Mouse (Mus musculus): Measurements from ENCODE around the gene Fbxw9. TPM values are rescaled to one million over a fixed set of nuclear protein-coding genes. Genes with fewer than 3 reads are reported as not detected.
A peak's percentile ranks its signal among the peaks of the same experiment; 100 is the strongest.

The Fbxw9 gene
- total and polyA plus RNA-seq, 3 experiments: 7.3 to 21.9 (median 11.7) TPM

DNA sequence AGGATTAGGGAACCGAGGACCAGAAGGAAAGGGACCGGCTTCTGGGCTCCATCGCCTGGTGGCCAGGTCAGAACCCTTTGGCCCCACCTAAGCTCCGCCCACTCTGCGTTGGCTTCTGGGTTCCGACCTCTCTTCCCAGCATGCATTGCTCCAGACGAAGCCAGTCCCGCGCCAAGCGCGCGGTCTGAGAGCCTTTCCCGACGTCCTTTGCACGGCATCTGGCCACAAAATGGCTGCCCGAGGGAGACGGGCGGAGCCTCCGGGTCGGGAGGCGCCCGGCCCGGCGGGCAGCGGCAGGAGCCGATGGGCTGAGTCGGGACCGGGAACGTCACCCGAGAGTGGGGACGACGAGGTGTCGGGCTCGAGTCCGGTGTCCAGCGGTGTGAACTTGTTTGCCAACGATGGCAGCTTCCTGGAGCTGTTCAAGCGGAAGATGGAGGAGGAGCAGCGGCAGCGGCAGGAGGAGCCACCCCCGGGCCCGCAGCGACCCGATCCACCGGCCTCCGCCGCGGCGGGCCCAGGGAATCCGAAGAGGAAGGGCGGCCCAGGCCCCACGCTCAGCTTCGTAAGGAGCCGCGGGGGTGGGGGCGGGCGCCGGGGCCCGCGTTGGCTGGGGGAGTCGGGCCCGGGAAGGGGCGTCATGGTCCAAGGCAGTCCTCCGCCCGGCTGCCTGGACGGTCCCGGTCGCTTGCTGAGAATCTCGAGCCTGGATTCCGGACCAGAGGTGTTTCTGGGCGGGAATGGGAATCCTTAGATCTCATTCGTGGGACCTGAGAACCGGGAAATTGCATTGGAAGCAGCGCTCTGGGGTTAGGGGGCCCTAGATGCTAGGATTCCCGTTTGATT lies 33.0 kb upstream of the Fbxw9 start, which contains the start of gene Trir:
Gene Trir (plus strand): TSS at position 154 of the 846 bp plus-strand sequence.
- H3K79me2 ChIP-seq (replicated peaks; ENCODE audit: control insufficient read depth, extremely low read depth, insufficient read depth, poor library complexity, severe bottlenecking): peaks cover 49% of the 10 kb centered on the region
- H3K4me3 ChIP-seq (replicated peaks in 1 of 3; ENCODE audit: low read depth in 2 of 3, low read length in 2 of 3, poor library complexity in 1 of 3): peak within 1 kb of the TSS; percentile 78 to 94 (median 85)
- dilution Hi-C loops (cut with MboI; ENCODE audit: extremely low pct_ligation_motif_present, extremely low pct_unique_long_range_greater_than_20kb, low sequenced_read_pairs): no loop called here
- no peaks in the 10 kb centered on the region for H3K9me3 ChIP-seq (replicated peaks; ENCODE audit: low read length)
- peak within 1 kb of the TSS; percentile 100 for H3K9ac ChIP-seq (ENCODE audit: insufficient read depth, low read depth)
- no peaks in the 10 kb centered on the region for H3K27me3 ChIP-seq (replicated peaks)
- TF ChIP-seq USF1 (IDR thresholded peaks at IDR 0.05; ENCODE audit: low read depth, low read length): no peak
- TF ChIP-seq SMC3 (IDR thresholded peaks at IDR 0.05; ENCODE audit: low read depth, low read length): no peak
- TF ChIP-seq CHD2 (IDR thresholded peaks at IDR 0.05; ENCODE audit: low read length): peak; percentile 13; the same call in 1 of the 2 replicates
- TF ChIP-seq E2F4 (IDR thresholded peaks at IDR 0.05; ENCODE audit: insufficient replicate concordance, low read depth, low read length): peak; percentile 93; the same call in 1 of the 2 replicates
- TF ChIP-seq NRF1 (IDR thresholded peaks at IDR 0.05; ENCODE audit: low read depth, low read length): peak; percentile 62
- no peak for TF ChIP-seq MAFK (IDR thresholded peaks at IDR 0.05; ENCODE audit: insufficient replicate concordance, low read length)
- no peak for TF ChIP-seq MAZ (IDR thresholded peaks at IDR 0.05; ENCODE audit: low read depth, low read length)
- peak; percentile 97 for TF ChIP-seq TCF12 (IDR thresholded peaks at IDR 0.05; ENCODE audit: low read depth, low read length)
- peak; percentile 69 for TF ChIP-seq ELF1 (IDR thresholded peaks at IDR 0.05; ENCODE audit: low read depth, low read length)
- TF ChIP-seq JUND (conservative IDR thresholded peaks at IDR 0.05; ENCODE audit: low read depth, low read length): no peak
- TF ChIP-seq PAX5 (IDR thresholded peaks at IDR 0.05; ENCODE audit: low read length): no peak
- TF ChIP-seq ZKSCAN1 (IDR thresholded peaks at IDR 0.05; ENCODE audit: borderline replicate concordance, low read depth, low read length): no peak
- no peak for TF ChIP-seq JUN (IDR thresholded peaks at IDR 0.05; ENCODE audit: insufficient read depth, low read depth, low read length)
- no peak for TF ChIP-seq RAD21 (IDR thresholded peaks at IDR 0.05; ENCODE audit: low read depth, low read length)
- TF ChIP-seq USF2 (conservative IDR thresholded peaks at IDR 0.05; ENCODE audit: low read depth, low read length): no peak
- TF ChIP-seq GABPA (IDR thresholded peaks at IDR 0.05; ENCODE audit: insufficient replicate concordance, low read depth, low read length): no peak
- no peak for TF ChIP-seq BHLHE40 (IDR thresholded peaks at IDR 0.05; ENCODE audit: low read depth, low read length)
- TF ChIP-seq ZMIZ1 (IDR thresholded peaks at IDR 0.05; ENCODE audit: low read depth, low read length): peak; percentile 93
- peak; percentile 91 for TF ChIP-seq TBP (conservative IDR thresholded peaks at IDR 0.05; ENCODE audit: low read depth, low read length)
- peak; percentile 81 for TF ChIP-seq POLR2AphosphoS2 (IDR thresholded peaks at IDR 0.05; ENCODE audit: low read depth, low read length)
- peak; percentile 30; the same call in 1 of the 2 replicates for TF ChIP-seq IRF4 (IDR thresholded peaks at IDR 0.05; ENCODE audit: low read depth, low read length)
- peak; percentile 94 for TF ChIP-seq NELFE (IDR thresholded peaks at IDR 0.05; ENCODE audit: low read depth, low read length)
- TF ChIP-seq HCFC1 (IDR thresholded peaks at IDR 0.05; ENCODE audit: low read depth, low read length): peak; percentile 84
- peak; percentile 75; the same call in 1 of the 2 replicates for TF ChIP-seq MAX (IDR thresholded peaks at IDR 0.05; ENCODE audit: low read length)
- TF ChIP-seq SIN3A (IDR thresholded peaks at IDR 0.05; ENCODE audit: low read length): peak; percentile 87
- peak; percentile 97 for TF ChIP-seq POLR2A (IDR thresholded peaks at IDR 0.05; ENCODE audit: low read depth, low read length)
- TF ChIP-seq CTCF (conservative IDR thresholded peaks at IDR 0.05 in 1 of 2, IDR thresholded peaks at IDR 0.05 in 1 of 2; ENCODE audit: low read depth in 2 of 2, low read length in 2 of 2): no peak
- TF ChIP-seq CHD1 (IDR thresholded peaks at IDR 0.05; ENCODE audit: low read depth, low read length): no peak
- no peak for TF ChIP-seq ZC3H11A (IDR thresholded peaks at IDR 0.05; ENCODE audit: low read depth, low read length)
- TF ChIP-seq UBTF (IDR thresholded peaks at IDR 0.05; ENCODE audit: low read depth, low read length): peak; percentile 92
- TF ChIP-seq KAT2A (IDR thresholded peaks at IDR 0.05; ENCODE audit: insufficient replicate concordance, low read length): peak; percentile 82; the same call in 1 of the 2 replicates
- TF ChIP-seq RCOR1 (conservative IDR thresholded peaks at IDR 0.05; ENCODE audit: low read depth, low read length): no peak
- no peak for TF ChIP-seq EP300 (IDR thresholded peaks at IDR 0.05; ENCODE audit: low read length)
- TF ChIP-seq ETS1 (conservative IDR thresholded peaks at IDR 0.05; ENCODE audit: low read depth, low read length): no peak
- TF ChIP-seq MEF2A (IDR thresholded peaks at IDR 0.05; ENCODE audit: borderline replicate concordance, low read depth, low read length): peak; percentile 54; the same call in 1 of the 2 replicates
- peak; percentile 72; the same call in 1 of the 2 replicates for TF ChIP-seq MYC (IDR thresholded peaks at IDR 0.05; ENCODE audit: low read depth, low read length)
- peak; percentile 65; the same call in 1 of the 2 replicates for TF ChIP-seq MXI1 (IDR thresholded peaks at IDR 0.05; ENCODE audit: low read depth, low read length)
- TF ChIP-seq ZNF384 (IDR thresholded peaks at IDR 0.05; ENCODE audit: low read depth, low read length): no peak
- H3K4me2 ChIP-seq (ENCODE audit: insufficient read depth, low read depth, poor library complexity, severe bottlenecking): peak within 1 kb of the TSS; percentile 98
- in situ Hi-C loops (cut with MboI; ENCODE audit: low pct_ligation_motif_present, low pct_unique_long_range_greater_than_20kb, low sequenced_read_pairs): loop anchor here (5.0 kb wide), 1 partner anchor 35 kb away; the partner anchor contains the start of gene Hook2
- peak; percentile 98 for DNase-seq (ENCODE audit: extremely low read depth)
- H3K36me3 ChIP-seq (replicated peaks in 1 of 2; ENCODE audit: control insufficient read depth in 1 of 2, insufficient read depth in 1 of 2, low read length in 1 of 2): peaks cover 45 to 54% of the 10 kb centered on the region in 2 experiments
- H3K4me1 ChIP-seq (ENCODE audit: control insufficient read depth in 1 of 2, insufficient read depth in 2 of 2): peaks cover 10 to 53% of the 10 kb centered on the region in 2 experiments
- H3K27ac ChIP-seq (ENCODE audit: insufficient read depth, low read depth): peak within 1 kb of the TSS; percentile 68

Data from CH12.LX (cell line).